Mouse (Mus musculus) retina, postnatal 7 days (tissue): ENCODE measurements around the gene Lrba.

Experiments
- DNase-seq: peaks from one replicate; pipeline ENCODE4 v3.0.0-alpha.2; 2012; ENCODE audit warnings: low read depth, low spot score

Gene Lrba

GRCm38 (mm10) chr3:86793264-86793663 is 568.8 kb downstream of the Lrba start:
- no peak for DNase-seq

GRCm38 (mm10) chr3:86793720-86794191 is 569.3 kb downstream of the Lrba start:
- DNase-seq = no peak

- no peak for DNase-seq
Measured at GRCm38 (mm10) chr3:86796716-86797115, 572.2 kb downstream of the Lrba start.

GRCm38 (mm10) chr3:86797871-86798460 is 573.5 kb downstream of the Lrba start:
- no peak for DNase-seq

GRCm38 (mm10) chr3:86799041-86799440 is 574.6 kb downstream of the Lrba start:
- no peak for DNase-seq

- DNase-seq = no peak
Measured at GRCm38 (mm10) chr3:86800841-86801240, 576.4 kb downstream of the Lrba start.

GRCm38 (mm10) chr3:86802825-86803224 is 578.3 kb downstream of the Lrba start:
- DNase-seq = no peak

- no peak for DNase-seq
Measured at GRCm38 (mm10) chr3:86804265-86804664, 579.8 kb downstream of the Lrba start.

- DNase-seq = no peak
Measured at GRCm38 (mm10) chr3:86806834-86807233, 582.4 kb downstream of the Lrba start.

GRCm38 (mm10) chr3:86807750-86808467 is 583.4 kb downstream of the Lrba start:
- no peak for DNase-seq

GRCm38 (mm10) chr3:86809199-86809598 is 584.7 kb downstream of the Lrba start:
- DNase-seq = no peak

GRCm38 (mm10) chr3:86809646-86810045 is 585.2 kb downstream of the Lrba start:
- no peak for DNase-seq

- no peak for DNase-seq
Measured at GRCm38 (mm10) chr3:86810908-86811307, 586.4 kb downstream of the Lrba start.

GRCm38 (mm10) chr3:86812689-86813088 is 588.2 kb downstream of the Lrba start:
- DNase-seq = peak; percentile 69

GRCm38 (mm10) chr3:86818001-86818585 is 593.6 kb downstream of the Lrba start:
- no peak for DNase-seq

GRCm38 (mm10) chr3:86819372-86819771 is 594.9 kb downstream of the Lrba start:
- no peak for DNase-seq

- no peak for DNase-seq
Measured at GRCm38 (mm10) chr3:86820344-86820743, 595.9 kb downstream of the Lrba start.

- no peak for DNase-seq
Measured at GRCm38 (mm10) chr3:86821383-86821782, 596.9 kb downstream of the Lrba start.

GRCm38 (mm10) chr3:86827506-86827905 is 603.0 kb downstream of the Lrba start:
- no peak for DNase-seq

- no peak for DNase-seq
Measured at GRCm38 (mm10) chr3:86832115-86832514, 607.6 kb downstream of the Lrba start.
